Mouse (Mus musculus) MEL (cell line): ENCODE data around the gene Olfr39. TPM values are rescaled to one million over a fixed set of nuclear protein-coding genes. Genes with fewer than 3 reads are reported as not detected.
"Not testable (repeated sequence)": the region's sequence is repeated elsewhere in the genome, so short reads cannot be mapped to it uniquely, and the experiment has no call there.

Experiments
- DNase-seq: peaks from one replicate; pipeline ENCODE4 v3.0.0; 2011; ENCODE audit warnings: low read depth, low spot score
- H3K27ac ChIP-seq: 2 replicates; pipeline ENCODE4 v1.5.1; 2012; ENCODE audit warnings: low read depth, mild to moderate bottlenecking, control low read depth, low read length, moderate library complexity; ENCODE audit not compliant: control insufficient read depth
- H3K27me3 ChIP-seq, 2 experiments: fragments of 150-350 bp in 1 of 2; sonication (generic) in 1 of 2; 2 replicates each; pipeline ENCODE4 v1.6.1; 2012; ENCODE audit warnings: low read length in 2 of 2, mild to moderate bottlenecking in 2 of 2, improper control_type of control experiment in 1 of 2, moderate library complexity in 1 of 2; ENCODE audit not compliant: insufficient read depth in 2 of 2, control insufficient read depth in 1 of 2
- H3K36me3 ChIP-seq, 2 experiments: 2 replicates each; pipeline ENCODE4 v1.6.1; 2012 to 2014; ENCODE audit warnings: low read length in 2 of 2, improper control_type of control experiment in 1 of 2, inconsistent platforms in 1 of 2, mild to moderate bottlenecking in 1 of 2; ENCODE audit not compliant: insufficient read depth in 2 of 2, control insufficient read depth in 1 of 2
- H3K4me1 ChIP-seq, 2 experiments: fragments of 150-350 bp in 1 of 2; sonication (generic) in 1 of 2; 2 replicates each; pipeline ENCODE4 v1.6.1; 2012; ENCODE audit warnings: low read length in 2 of 2, improper control_type of control experiment in 1 of 2, mild to moderate bottlenecking in 1 of 2; ENCODE audit not compliant: insufficient read depth in 2 of 2, control insufficient read depth in 1 of 2
- H3K4me3 ChIP-seq, 2 experiments: fragments of 150-350 bp in 1 of 2; sonication (generic) in 1 of 2; 2 replicates each; pipeline ENCODE4 v1.5.1; 2012; ENCODE audit warnings: low read depth in 2 of 2, low read length in 2 of 2, mild to moderate bottlenecking in 2 of 2, moderate library complexity in 2 of 2, control low read depth in 1 of 2, improper control_type of control experiment in 1 of 2; ENCODE audit not compliant: control insufficient read depth in 1 of 2, insufficient read depth in 1 of 2
- H3K79me2 ChIP-seq: 2 replicates; pipeline ENCODE4 v1.6.1; 2012; ENCODE audit warnings: mild to moderate bottlenecking, low read length, moderate library complexity; ENCODE audit not compliant: control insufficient read depth, poor library complexity, insufficient read depth
- H3K9ac ChIP-seq: 2 replicates; pipeline ENCODE4 v1.6.1; 2012; ENCODE audit warnings: low read depth, mild to moderate bottlenecking, control low read depth, low read length, moderate library complexity; ENCODE audit not compliant: control insufficient read depth, poor library complexity, severe bottlenecking
- H3K9me3 ChIP-seq: fragments of 150-350 bp; sonication (generic); replicated peaks from 2 replicates; pipeline ENCODE4 v1.6.1; 2012; ENCODE audit warnings: mild to moderate bottlenecking, low read length, improper control_type of control experiment, moderate library complexity; ENCODE audit not compliant: insufficient read depth
- BHLHE40 ChIP-seq: IDR thresholded peaks from 2 replicates; pipeline ENCODE4 v1.6.1; 2012; ENCODE audit warnings: low read depth, mild to moderate bottlenecking, inconsistent platforms, low read length, improper control_type of control experiment, borderline replicate concordance
- CHD2 ChIP-seq: IDR thresholded peaks from 2 replicates; pipeline ENCODE4 v1.6.1; 2011; ENCODE audit warnings: low read length, improper control_type of control experiment
- ELF1 ChIP-seq: IDR thresholded peaks from 2 replicates; pipeline ENCODE4 v1.6.1; 2014; ENCODE audit warnings: low read depth, mild to moderate bottlenecking, inconsistent platforms, low read length, improper control_type of control experiment, moderate library complexity
- EP300 ChIP-seq, 2 experiments: IDR thresholded peaks; 2 replicates each; pipeline ENCODE4 v1.6.1; 2011; ENCODE audit warnings: improper control_type of control experiment in 2 of 2, low read length in 2 of 2, low read depth in 1 of 2, mild to moderate bottlenecking in 1 of 2
- GABPA ChIP-seq: IDR thresholded peaks from 2 replicates; pipeline ENCODE4 v1.6.1; 2012; ENCODE audit warnings: low read depth, mild to moderate bottlenecking, inconsistent platforms, low read length, improper control_type of control experiment, moderate library complexity
- JUND ChIP-seq: IDR thresholded peaks from 2 replicates; pipeline ENCODE4 v1.6.1; 2011; ENCODE audit warnings: low read depth, mild to moderate bottlenecking, improper control_type of control experiment, low read length
- MEF2A ChIP-seq: IDR thresholded peaks from 2 replicates; pipeline ENCODE4 v1.6.1; 2014; ENCODE audit warnings: low read depth, mild to moderate bottlenecking, inconsistent platforms, low read length, improper control_type of control experiment; ENCODE audit not compliant: poor library complexity, insufficient replicate concordance, severe bottlenecking; ENCODE audit errors: extremely low read depth
- MXI1 ChIP-seq: IDR thresholded peaks from 2 replicates; pipeline ENCODE4 v1.6.1; 2011; ENCODE audit warnings: mild to moderate bottlenecking, low read depth, low read length, improper control_type of control experiment
- MYB ChIP-seq: IDR thresholded peaks from 2 replicates; pipeline ENCODE4 v1.6.1; 2011; ENCODE audit warnings: mild to moderate bottlenecking, low read depth, low read length, improper control_type of control experiment
- NELFE ChIP-seq: IDR thresholded peaks from 2 replicates; pipeline ENCODE4 v1.6.1; 2011; ENCODE audit warnings: low read depth, low read length, improper control_type of control experiment
- POLR2A ChIP-seq, 2 experiments: IDR thresholded peaks; 2 replicates each; pipeline ENCODE4 v1.6.1; 2011 to 2012; ENCODE audit warnings: low read length in 2 of 2, mild to moderate bottlenecking in 2 of 2, control low read depth in 1 of 2, improper control_type of control experiment in 1 of 2, low read depth in 1 of 2, moderate library complexity in 1 of 2; ENCODE audit not compliant: control insufficient read depth in 1 of 2, insufficient read depth in 1 of 2, poor library complexity in 1 of 2
- POLR2AphosphoS2 ChIP-seq: IDR thresholded peaks from 2 replicates; pipeline ENCODE4 v1.6.1; 2011; ENCODE audit warnings: low read length, improper control_type of control experiment
- RCOR1 ChIP-seq: IDR thresholded peaks from 2 replicates; pipeline ENCODE4 v1.6.1; 2012; ENCODE audit warnings: low read depth, mild to moderate bottlenecking, inconsistent platforms, low read length, improper control_type of control experiment
- SMC3 ChIP-seq: IDR thresholded peaks from 2 replicates; pipeline ENCODE4 v1.6.1; 2011; ENCODE audit warnings: low read depth, low read length, improper control_type of control experiment
- TBP ChIP-seq: IDR thresholded peaks from 2 replicates; pipeline ENCODE4 v1.8.0; 2011; ENCODE audit warnings: low read depth, low read length, improper control_type of control experiment
- UBTF ChIP-seq: IDR thresholded peaks from 2 replicates; pipeline ENCODE4 v1.6.1; 2012; ENCODE audit warnings: low read depth, mild to moderate bottlenecking, inconsistent platforms, low read length, improper control_type of control experiment, moderate library complexity, borderline replicate concordance; ENCODE audit not compliant: insufficient read depth
- USF2 ChIP-seq, 2 experiments: IDR thresholded peaks; 2 replicates each; pipeline ENCODE4 v1.6.1; 2011 to 2012; ENCODE audit warnings: improper control_type of control experiment in 2 of 2, low read length in 2 of 2, borderline replicate concordance in 1 of 2, inconsistent platforms in 1 of 2, low read depth in 1 of 2, mild to moderate bottlenecking in 1 of 2; ENCODE audit not compliant: insufficient read depth in 1 of 2
- ZC3H11A ChIP-seq: IDR thresholded peaks from 2 replicates; pipeline ENCODE4 v1.6.1; 2012; ENCODE audit warnings: low read depth, mild to moderate bottlenecking, inconsistent platforms, low read length, improper control_type of control experiment
- ZKSCAN1 ChIP-seq: IDR thresholded peaks from 2 replicates; pipeline ENCODE4 v1.6.1; 2012; ENCODE audit warnings: low read depth, mild to moderate bottlenecking, inconsistent platforms, low read length, improper control_type of control experiment, moderate library complexity
- ZNF384 ChIP-seq: IDR thresholded peaks from 2 replicates; pipeline ENCODE4 v1.6.1; 2012; ENCODE audit warnings: low read depth, mild to moderate bottlenecking, inconsistent platforms, low read length, improper control_type of control experiment
- polyA plus RNA-seq, 2 experiments: library from polyadenylated mRNA; stranded (reverse) in 1 of 2; unstranded in 1 of 2; fragments of >175 nt in 1 of 2; fragments of >200 nt in 1 of 2; gene quantifications; 2 replicates each; pipeline versions ENCODE4 v1.2.1 to v1.2.4; 2012; ENCODE audit warnings: low replicate concordance in 2 of 2, low read depth in 1 of 2; ENCODE audit not compliant: insufficient read length in 2 of 2, insufficient read depth in 1 of 2, missing spikeins in 1 of 2
- total RNA-seq: library from RNA; depleted of rRNA; stranded (reverse); fragments of 300-350 nt; gene quantifications from 2 replicates; pipeline ENCODE4 v1.2.3, GENCODE M21; 2012

Olfr39 gene
- total and polyA plus RNA-seq, 3 experiments = not detected

DNA sequence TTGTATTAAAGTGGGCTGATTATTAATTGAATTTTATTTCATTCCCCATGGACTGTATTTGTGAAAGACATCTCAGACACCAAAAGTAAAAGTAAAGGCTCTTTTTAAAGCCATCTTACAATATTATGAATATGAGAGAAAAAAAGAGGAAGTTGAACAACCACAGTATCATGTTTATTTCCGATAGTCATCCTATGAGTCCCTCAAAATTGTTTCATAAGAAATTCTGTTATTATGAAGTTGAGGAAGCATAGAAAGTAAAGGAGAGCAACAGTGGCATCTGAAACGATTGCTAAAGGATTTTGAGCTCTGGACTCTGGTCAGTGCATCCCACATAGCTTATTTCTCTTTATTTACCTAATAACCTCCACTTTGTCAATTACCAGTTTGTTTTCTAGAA, 44.8 kb upstream of the Olfr39 start (continued):
- TF ChIP-seq ELF1 (0 out of 2 replicates have a peak, but pooled peaks have one; percentile 48), CHD2 (peak; percentile 12; the same call in 1 of the 2 replicates), ZC3H11A (0 out of 2 replicates have a peak, but pooled peaks have one; percentile 27)

DNA sequence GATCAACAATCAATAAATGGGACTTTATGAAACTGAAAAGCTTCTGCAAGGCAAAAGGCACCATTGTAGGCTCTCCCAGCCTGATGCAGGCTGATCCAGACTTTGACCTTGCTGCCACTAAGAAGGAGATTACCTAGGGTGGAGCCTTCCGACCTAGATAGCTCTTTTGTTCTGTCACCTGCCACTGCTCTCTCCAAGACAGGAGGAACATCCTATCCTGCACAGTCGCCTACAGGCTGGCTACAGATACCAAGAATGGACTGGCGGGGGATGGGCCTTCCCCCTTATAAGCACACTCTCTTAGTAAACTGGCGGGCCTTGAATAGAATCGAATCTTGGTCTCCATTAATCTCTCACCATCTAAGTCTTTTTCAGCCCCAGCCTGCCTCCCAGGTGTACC, 13.4 kb downstream of the Olfr39 start:
- not testable (repeated sequence) for H3K4me3 ChIP-seq, H3K79me2 ChIP-seq, H3K27ac ChIP-seq, H3K4me1 ChIP-seq, H3K36me3 ChIP-seq, H3K27me3 ChIP-seq, H3K9me3 ChIP-seq, DNase-seq, H3K9ac ChIP-seq

DNA sequence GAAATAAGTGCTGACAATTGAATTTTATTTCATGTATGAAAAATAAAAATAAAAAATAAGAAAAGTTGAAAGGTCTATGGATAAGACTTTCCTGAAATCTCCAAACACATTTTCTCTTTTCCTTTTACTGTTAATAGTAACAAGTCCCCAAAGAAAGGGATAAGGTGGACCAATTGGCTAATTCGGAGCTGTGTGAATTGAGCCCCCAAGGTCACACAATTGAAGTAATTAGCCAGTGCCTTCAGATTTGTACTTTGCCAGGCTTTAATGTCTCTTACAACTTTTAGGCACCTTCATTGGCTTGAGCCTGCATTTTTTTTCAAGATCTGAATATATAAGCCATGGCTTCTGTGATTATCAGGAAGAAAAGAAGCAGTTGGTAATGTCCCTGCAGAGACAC, 16.1 kb downstream of the Olfr39 start, which contains the start of gene Olfr873:
Gene Olfr873, plus strand, starts transcription at position 301 of the 400 bp plus-strand sequence.
- DNase-seq = no peak
- Histone ChIP-seq H3K9me3 (no peaks in the 10 kb centered on the region), H3K79me2 (no peaks in the 10 kb centered on the region), H3K36me3 (no peaks in the 10 kb centered on the region), H3K4me3 (no peak within 1 kb of the TSS), H3K9ac (no peak within 1 kb of the TSS), H3K27ac (no peak within 1 kb of the TSS), H3K27me3 (peaks cover 0 to 3% of the 10 kb centered on the region in 2 experiments; a peak in 2 of 4 replicates), H3K4me1 (no peaks in the 10 kb centered on the region)
- TF ChIP-seq MYB (no peak), ZKSCAN1 (no peak), POLR2AphosphoS2 (no peak), UBTF (no peak), GABPA (no peak), NELFE (no peak), POLR2A (IDR thresholded peaks at IDR 0.05; ENCODE audit: control insufficient read depth in 1 of 2, insufficient read depth in 1 of 2, low read depth in 1 of 2, low read length in 2 of 2, poor library complexity in 1 of 2) (no peak), ZNF384 (no peak), BHLHE40 (no peak), RCOR1 (no peak), ZC3H11A (no peak), JUND (no peak), TBP (no peak), USF2 (IDR thresholded peaks at IDR 0.05; ENCODE audit: borderline replicate concordance in 1 of 2, insufficient read depth in 1 of 2, low read depth in 1 of 2, low read length in 2 of 2) (no peak), EP300 (IDR thresholded peaks at IDR 0.05; ENCODE audit: low read depth in 1 of 2, low read length in 2 of 2) (no peak), MXI1 (no peak), ELF1 (no peak), SMC3 (no peak), MEF2A (no peak)
